Mouse (Mus musculus) cerebellum, adult 2 months (tissue): ENCODE data around the gene Umps. TPM values are rescaled to one million over a fixed set of nuclear protein-coding genes. Genes with fewer than 3 reads are reported as not detected.

Experiments
- DNase-seq, 2 experiments: peaks; one replicate each; pipeline ENCODE4 v3.0.0; 2021
- H3K27ac ChIP-seq: fragments of 200-500 bp; 2 replicates; pipeline ENCODE4 v1.5.1; 2012; ENCODE audit warnings: low read length, control low read depth, inconsistent platforms; ENCODE audit not compliant: insufficient read depth
- H3K27me3 ChIP-seq: fragments of 200-500 bp; 2 replicates; pipeline ENCODE4 v1.6.1; 2012; ENCODE audit warnings: inconsistent platforms, mild to moderate bottlenecking, low read length, moderate library complexity; ENCODE audit not compliant: control insufficient read depth, insufficient read depth
- H3K4me1 ChIP-seq: fragments of 200-500 bp; 2 replicates; pipeline ENCODE4 v1.6.1; 2011; ENCODE audit warnings: low read length; ENCODE audit not compliant: control insufficient read depth, insufficient read depth
- H3K4me3 ChIP-seq: fragments of 200-500 bp; replicated peaks from 2 replicates; pipeline ENCODE3; 2011; ENCODE audit warnings: mild to moderate bottlenecking, low read depth, low read length, control low read depth; ENCODE audit not compliant: insufficient read depth
- CTCF ChIP-seq: fragments of 200-500 bp; IDR thresholded peaks from 2 replicates; pipeline ENCODE4 v1.5.1; 2011; ENCODE audit warnings: low read depth, mild to moderate bottlenecking, control low read depth, low read length, moderate library complexity, borderline replicate concordance; ENCODE audit not compliant: insufficient read depth
- POLR2A ChIP-seq: fragments of 200-500 bp; IDR thresholded peaks from 2 replicates; pipeline ENCODE4 v1.6.1; 2011; ENCODE audit warnings: low read length, control low read depth, borderline replicate concordance; ENCODE audit not compliant: insufficient read depth
- WGBS: fragments of 180-500 bp; shearing (Covaris S2); methylation state at CpG from one replicate; pipeline ENCODE4 v1.1.7; 2018; 5-methylcytosine and 5-hydroxymethylcytosine counted together
- polyA plus RNA-seq: library from polyadenylated mRNA; depleted of rRNA; stranded (reverse); fragments of >200 nt; gene quantifications from 2 replicates; pipeline ENCODE4 v1.2.3, GENCODE M21; 2012

Gene Umps
- polyA plus RNA-seq, 1 experiment = 12.5 TPM

DNA sequence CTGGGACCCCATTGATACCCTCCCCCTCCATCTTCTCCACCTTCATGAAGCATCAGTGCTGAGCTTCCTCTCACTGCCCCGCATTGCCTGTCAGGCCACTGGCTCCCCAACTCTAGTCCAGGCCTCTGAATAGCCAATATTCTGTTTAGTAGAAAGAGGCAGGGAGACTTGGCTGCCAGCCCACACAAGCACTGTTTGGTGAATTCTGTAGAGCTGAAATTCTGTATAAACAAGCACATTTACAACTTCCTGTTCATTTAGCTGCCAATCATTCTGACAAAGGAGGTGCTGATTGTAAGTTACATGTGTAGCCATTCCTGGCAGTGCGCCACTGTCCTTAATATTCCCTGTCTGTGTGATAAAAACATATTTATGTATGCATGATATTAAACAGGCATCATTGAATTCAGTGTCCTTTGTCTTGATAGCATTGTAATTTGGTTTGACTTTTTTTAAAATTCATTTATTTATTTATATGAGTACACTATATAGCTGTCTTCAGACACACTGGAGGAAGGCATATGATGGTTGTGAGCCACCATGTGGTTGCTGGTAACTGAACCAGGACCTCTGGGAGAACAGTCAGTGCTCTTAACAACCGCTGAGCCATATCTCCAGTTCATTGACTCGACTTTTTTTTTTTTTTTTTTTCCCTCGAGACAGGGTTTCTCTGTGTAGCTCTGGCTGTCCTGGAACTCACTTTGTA, 32.0 kb downstream of the Umps start:
- H3K27ac ChIP-seq = no peak overlapping the region
- peaks cover 33% of the 10 kb centered on the region for H3K4me1 ChIP-seq
- no peak overlapping the region for H3K4me3 ChIP-seq
- no peak for DNase-seq
- no peaks in the 10 kb centered on the region for H3K27me3 ChIP-seq
- TF ChIP-seq CTCF = no peak
- WGBS = 66% methylated on average over 5 of the region's 5 CpGs

DNA sequence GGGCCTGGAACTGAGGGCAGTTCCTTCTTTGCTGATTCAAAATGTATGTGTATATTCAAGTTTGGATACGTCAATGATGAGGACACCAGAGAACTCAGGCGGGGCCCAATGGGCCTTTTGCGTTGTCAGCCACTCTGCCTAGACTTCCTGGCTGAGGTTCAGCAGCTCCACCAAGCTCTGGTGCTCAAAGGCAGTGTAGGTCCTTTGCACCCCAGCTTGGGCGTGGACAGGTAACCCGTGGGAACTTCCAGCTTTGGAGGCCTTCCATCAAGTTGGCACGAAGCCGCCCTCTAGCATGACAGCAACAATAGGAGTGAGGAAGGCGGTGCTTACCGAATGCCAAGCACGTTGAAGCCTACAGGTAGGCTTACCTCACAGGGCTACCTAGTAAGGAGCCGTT, 33.4 kb downstream of the Umps start:
- H3K27me3 ChIP-seq = no peaks in the 10 kb centered on the region
- no peak for DNase-seq
- no peak overlapping the region for H3K27ac ChIP-seq
- H3K4me3 ChIP-seq = no peak overlapping the region
- no peak for TF ChIP-seq CTCF
- no peak for TF ChIP-seq POLR2A
- peaks cover 24% of the 10 kb centered on the region for H3K4me1 ChIP-seq
- 85% methylated on average over 11 of the region's 11 CpGs for WGBS

DNA sequence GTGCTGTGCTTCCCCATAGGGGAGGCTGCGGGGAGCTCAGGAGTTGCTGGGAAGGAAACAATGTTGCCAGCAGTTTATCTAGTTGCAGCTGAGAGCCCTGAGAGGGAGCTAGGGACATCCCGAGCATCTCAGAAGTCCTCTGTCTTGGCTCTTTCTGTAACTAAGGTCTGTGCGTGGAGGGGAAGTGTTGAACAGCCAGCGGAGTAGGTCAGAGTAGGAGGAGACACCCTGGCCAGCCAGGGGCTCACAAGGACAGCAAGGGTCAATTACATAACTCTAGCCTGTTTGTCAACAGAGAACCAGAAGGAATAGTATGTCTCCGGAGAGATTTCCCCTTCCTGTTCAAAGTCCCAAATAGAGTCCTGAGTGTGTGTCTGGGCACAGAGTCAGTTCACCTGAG, 34.7 kb downstream of the Umps start:
- WGBS = 45% methylated on average over 5 of the region's 5 CpGs
- DNase-seq = no peak
- TF ChIP-seq POLR2A (no peak), CTCF (no peak)

DNA sequence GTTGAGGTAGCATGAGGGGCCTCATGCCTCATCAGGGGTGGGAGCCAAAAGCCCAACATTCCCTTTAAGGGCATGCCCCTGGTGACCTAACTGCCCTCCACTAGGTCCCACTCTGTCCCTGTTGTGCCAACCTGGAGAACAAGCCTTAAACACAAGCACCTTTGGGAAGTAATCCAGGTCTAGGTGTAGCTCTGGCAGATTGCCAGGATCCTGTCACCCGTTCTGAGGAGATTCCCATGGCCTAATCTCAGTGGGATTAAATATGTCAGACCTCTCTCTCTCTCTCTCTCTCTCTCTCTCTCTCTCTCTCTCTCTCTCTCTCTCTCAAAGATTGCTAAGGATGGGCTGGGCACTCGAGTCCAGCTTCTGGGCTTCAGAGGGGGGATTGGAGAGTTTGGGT, 35.2 kb downstream of the Umps start:
- TF ChIP-seq CTCF = no peak
- TF ChIP-seq POLR2A = no peak
- Histone ChIP-seq H3K4me3 (no peak overlapping the region), H3K4me1 (peaks cover 13% of the 10 kb centered on the region), H3K27ac (no peak overlapping the region), H3K27me3 (no peaks in the 10 kb centered on the region)
- WGBS = 26% methylated on average over 2 of the region's 2 CpGs
- no peak for DNase-seq

More for the DNA sequence above, 34.7 kb downstream of the Umps start:
- H3K4me3 ChIP-seq = no peak overlapping the region
- no peak overlapping the region for H3K27ac ChIP-seq
- H3K27me3 ChIP-seq = no peaks in the 10 kb centered on the region
- H3K4me1 ChIP-seq = peaks cover 13% of the 10 kb centered on the region

DNA sequence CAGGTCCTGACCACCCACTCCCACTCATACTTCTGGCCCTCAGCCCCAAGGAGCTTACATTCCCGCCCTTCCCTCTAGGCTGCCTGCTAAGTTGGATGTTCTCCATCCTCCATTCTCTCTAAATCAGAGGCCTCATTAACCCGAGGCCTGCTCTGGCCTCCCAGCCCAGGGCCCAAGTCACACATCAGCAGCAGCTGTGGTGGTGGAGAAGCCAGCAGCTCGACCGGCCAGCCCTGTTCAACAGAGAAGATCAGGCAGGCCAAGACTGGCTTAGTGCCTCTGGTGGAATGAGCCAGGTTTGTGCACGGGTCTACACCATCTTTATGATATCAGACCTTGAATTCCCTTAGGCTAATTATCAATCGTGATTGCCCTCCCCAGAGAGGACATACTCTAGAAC, 36.1 kb downstream of the Umps start:
- H3K27ac ChIP-seq = no peak overlapping the region
- DNase-seq = no peak
- no peaks in the 10 kb centered on the region for H3K27me3 ChIP-seq
- no peak overlapping the region for H3K4me3 ChIP-seq
- WGBS = 58% methylated on average over 6 of the region's 6 CpGs
- H3K4me1 ChIP-seq = peaks cover 13% of the 10 kb centered on the region
- TF ChIP-seq CTCF (no peak), POLR2A (no peak)

DNA sequence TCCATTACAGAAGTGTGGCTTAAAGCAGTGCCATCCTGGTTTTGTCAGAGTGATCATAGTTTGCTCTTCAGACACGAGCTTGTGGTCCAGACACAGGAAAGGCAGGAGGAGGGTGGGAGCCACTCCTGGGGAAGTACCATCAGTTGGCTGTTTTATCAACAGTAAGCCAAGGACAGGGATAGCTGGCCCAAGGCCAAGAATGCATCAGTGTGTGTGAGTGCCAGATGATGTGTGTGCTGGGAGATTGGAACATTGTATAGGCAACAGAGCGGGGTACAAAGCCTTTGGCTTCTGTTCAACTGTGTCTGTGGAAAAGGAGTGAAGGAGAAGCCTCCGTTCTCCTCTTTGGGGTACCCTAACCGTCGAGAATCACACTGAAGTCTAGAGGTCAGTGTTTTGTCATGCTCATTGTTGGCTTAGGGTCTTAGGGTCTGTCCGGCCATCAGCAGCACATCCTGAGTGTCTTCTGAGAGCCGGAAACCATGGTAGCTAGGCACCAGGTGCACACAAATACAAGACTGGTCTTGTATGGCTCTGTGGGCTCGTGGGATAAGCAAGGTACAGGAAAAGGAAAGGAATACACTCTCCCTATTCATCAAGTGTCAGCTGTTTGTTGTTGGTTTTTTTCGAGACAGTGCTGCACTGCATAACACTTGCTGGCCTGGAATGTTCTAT, 37.9 kb downstream of the Umps start:
- no peak overlapping the region for H3K4me3 ChIP-seq
- no peak for DNase-seq
- 65% methylated on average over 9 of the region's 9 CpGs for WGBS

DNA sequence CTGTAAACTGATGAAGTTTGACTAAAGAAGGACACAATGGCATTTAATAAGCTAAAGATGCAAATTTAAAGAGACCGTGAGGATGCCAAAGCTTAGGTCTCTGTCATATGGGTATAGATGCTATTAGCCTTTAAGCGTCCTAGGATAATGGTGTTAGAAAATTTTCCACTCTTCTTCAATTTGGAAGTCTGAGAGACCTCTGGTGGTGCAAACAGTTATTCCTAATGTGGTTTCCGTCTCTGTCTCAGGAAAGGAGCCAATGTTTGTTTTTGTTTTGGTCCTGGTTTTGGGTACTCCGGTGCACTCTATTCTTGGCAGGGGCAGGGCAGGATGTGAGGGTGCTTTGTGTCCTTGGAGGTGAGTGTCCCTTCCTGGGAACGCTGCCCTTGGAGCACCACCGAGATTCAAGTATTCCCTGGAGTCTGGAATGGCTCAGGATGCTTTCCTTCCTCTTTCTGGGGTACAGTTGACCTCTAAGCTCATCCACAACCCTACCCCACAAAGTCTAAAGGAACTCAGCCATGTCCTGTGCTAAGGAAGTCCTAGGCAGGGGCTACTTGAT, 39.5 kb downstream of the Umps start:
- Histone ChIP-seq H3K4me1 (peaks cover 13% of the 10 kb centered on the region), H3K27ac (no peak overlapping the region), H3K4me3 (no peak overlapping the region), H3K27me3 (no peaks in the 10 kb centered on the region)
- DNase-seq = no peak
- TF ChIP-seq POLR2A (no peak), CTCF (no peak)
- WGBS = 57% methylated on average over 6 of the region's 6 CpGs

More for the DNA sequence above, 37.9 kb downstream of the Umps start:
- no peaks in the 10 kb centered on the region for H3K27me3 ChIP-seq
- TF ChIP-seq POLR2A = no peak
- TF ChIP-seq CTCF = no peak
- no peak overlapping the region for H3K27ac ChIP-seq
- H3K4me1 ChIP-seq = peaks cover 13% of the 10 kb centered on the region

DNA sequence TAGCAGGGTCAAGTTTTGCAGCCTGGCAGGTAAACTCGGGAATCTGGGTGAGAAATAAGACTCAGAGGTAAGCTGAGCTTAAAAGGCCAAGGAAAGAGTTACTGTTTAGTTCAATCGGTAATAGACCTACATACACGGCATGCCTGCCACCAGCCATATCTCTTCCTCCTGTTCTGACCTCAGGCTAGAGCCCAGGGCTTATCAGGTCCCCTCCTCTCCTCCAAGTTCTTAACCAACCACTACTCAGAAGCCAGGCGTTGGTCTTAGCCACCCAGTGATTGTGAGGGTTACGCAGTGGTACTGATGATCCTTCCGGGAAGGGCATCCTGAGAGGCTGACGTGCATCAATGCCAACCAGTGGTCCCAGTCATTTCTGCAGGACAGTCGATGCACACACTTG, 43.1 kb downstream of the Umps start:
- H3K4me1 ChIP-seq = peaks cover 14% of the 10 kb centered on the region
- no peak for DNase-seq
- TF ChIP-seq POLR2A (no peak), CTCF (no peak)
- no peak overlapping the region for H3K4me3 ChIP-seq
- H3K27me3 ChIP-seq = no peaks in the 10 kb centered on the region
- no peak overlapping the region for H3K27ac ChIP-seq
- 93% methylated on average over 8 of the region's 8 CpGs for WGBS
